Mouse (Mus musculus) hindbrain, embryonic 11.5 days (tissue): Measurements from ENCODE around the gene Rab8b. TPM values are rescaled to one million over a fixed set of nuclear protein-coding genes. Genes with fewer than 3 reads are reported as not detected.
A peak's percentile ranks its signal among the peaks of the same experiment; 100 is the strongest.

ENCODE experiments used
- ATAC-seq: fragments of 200-750 bp; cut with Nextera tagmentation; 2 replicates; pipeline ENCODE4 v1.8.0; 2017; ENCODE audit warnings: mild to moderate bottlenecking, moderate TSS enrichment, moderate library complexity; ENCODE audit not compliant: low FRiP score
- DNase-seq: peaks from one replicate; pipeline ENCODE4 v3.0.0-alpha.2; 2015; ENCODE audit warnings: low spot score
- H3K27ac ChIP-seq: fragments of 300-500 bp; sonication (generic); 2 replicates; pipeline ENCODE4 v1.5.1; 2014; ENCODE audit warnings: mild to moderate bottlenecking, low read depth, low read length
- H3K27me3 ChIP-seq: fragments of 300-500 bp; sonication (generic); 2 replicates; pipeline ENCODE4 v1.6.1; 2014; ENCODE audit warnings: mild to moderate bottlenecking, low read length, moderate library complexity, mixed read lengths; ENCODE audit not compliant: control insufficient read depth, insufficient read depth
- H3K36me3 ChIP-seq: fragments of 300-500 bp; sonication (generic); 2 replicates; pipeline ENCODE4 v1.6.1; 2014; ENCODE audit warnings: mild to moderate bottlenecking, low read length, moderate library complexity, mixed read lengths; ENCODE audit not compliant: control insufficient read depth, insufficient read depth
- H3K4me1 ChIP-seq: fragments of 300-500 bp; sonication (generic); replicated peaks from 2 replicates; pipeline ENCODE4 v1.6.1; 2014; ENCODE audit warnings: low read length, mixed read lengths; ENCODE audit not compliant: control insufficient read depth, insufficient read depth
- H3K4me2 ChIP-seq: fragments of 300-500 bp; sonication (generic); replicated peaks from 2 replicates; pipeline ENCODE4 v1.6.1; 2014; ENCODE audit warnings: mild to moderate bottlenecking, low read depth, low read length
- H3K4me3 ChIP-seq: fragments of 300-500 bp; sonication (generic); 2 replicates; pipeline ENCODE4 v1.5.1; 2014; ENCODE audit warnings: low read depth, low read length
- H3K9ac ChIP-seq: fragments of 300-500 bp; sonication (generic); 2 replicates; pipeline ENCODE4 v1.6.1; 2014; ENCODE audit warnings: low read depth, low read length
- H3K9me3 ChIP-seq: fragments of 300-500 bp; sonication (generic); 2 replicates; pipeline ENCODE4 v1.6.1; 2016; ENCODE audit warnings: low read length; ENCODE audit not compliant: control insufficient read depth
- WGBS: fragments of 180-500 bp; shearing (Covaris S2); extraction: QIAGEN DNeasy Blood & Tissue Kit; methylation state at CpG from one replicate; pipeline ENCODE4 v1.1.7; 2014; 5-methylcytosine and 5-hydroxymethylcytosine counted together
- polyA plus RNA-seq: library from polyadenylated mRNA; unstranded; fragments of >200 nt; fragmentation: Nextera tagmentation; extraction: Ambion mirVana; gene quantifications from 2 replicates; pipeline ENCODE4 v1.2.1, GENCODE M21; 2014

Rab8b gene
- polyA plus RNA-seq, 1 experiment from 2014 or later, result 34.3 TPM

- peak overlapping the region; percentile 49 for H3K4me2 ChIP-seq
- no peaks in the 10 kb centered on the region for H3K4me1 ChIP-seq
- H3K27ac ChIP-seq, result peak overlapping the region; percentile 94
- ATAC-seq (no peak), DNase-seq (no peak)
- H3K9ac ChIP-seq, result peak overlapping the region; percentile 90
- no peaks in the 10 kb centered on the region for H3K9me3 ChIP-seq
- peaks cover 2% of the 10 kb centered on the region; the same call in 1 of the 2 replicates for H3K36me3 ChIP-seq
- H3K27me3 ChIP-seq, result no peaks in the 10 kb centered on the region
- WGBS, result 26% methylated on average over 4 of the region's 4 CpGs
- H3K4me3 ChIP-seq, result peak overlapping the region; percentile 91
These were observed 25.7 kb upstream of the Rab8b start for GRCm38 (mm10) chr9:66945161-66945560.

- peak; percentile 83 for DNase-seq
- Histone ChIP-seq H3K9ac (no peak overlapping the region), H3K4me1 (no peaks in the 10 kb centered on the region), H3K27ac (no peak overlapping the region), H3K4me3 (no peak overlapping the region), H3K36me3 (no peaks in the 10 kb centered on the region), H3K27me3 (no peaks in the 10 kb centered on the region), H3K9me3 (no peaks in the 10 kb centered on the region), H3K4me2 (no peak overlapping the region)
- no peak for ATAC-seq
- WGBS, result 9% methylated on average over 4 of the region's 4 CpGs
These were observed 19.3 kb upstream of the Rab8b start for GRCm38 (mm10) chr9:66938836-66939235.

- H3K4me3 ChIP-seq, result no peak overlapping the region
- DNase-seq (no peak), ATAC-seq (no peak)
- no peaks in the 10 kb centered on the region for H3K9me3 ChIP-seq
- no peak overlapping the region for H3K4me2 ChIP-seq
- 84% methylated on average over 8 of the region's 8 CpGs for WGBS
- H3K27ac ChIP-seq, result no peak overlapping the region
- peaks cover 4% of the 10 kb centered on the region; the same call in 1 of the 2 replicates for H3K4me1 ChIP-seq
- no peaks in the 10 kb centered on the region for H3K27me3 ChIP-seq
- no peak overlapping the region for H3K9ac ChIP-seq
- no peaks in the 10 kb centered on the region for H3K36me3 ChIP-seq
These were observed 18.0 kb upstream of the Rab8b start for GRCm38 (mm10) chr9:66937507-66937906.

- Histone ChIP-seq H3K4me2 (no peak overlapping the region), H3K4me3 (no peak overlapping the region), H3K27me3 (no peaks in the 10 kb centered on the region), H3K27ac (peak overlapping the region; percentile 63), H3K36me3 (no peaks in the 10 kb centered on the region), H3K9ac (peak overlapping the region; percentile 3; the same call in 1 of the 2 replicates), H3K9me3 (no peaks in the 10 kb centered on the region), H3K4me1 (peaks cover 4% of the 10 kb centered on the region; the same call in 1 of the 2 replicates)
- WGBS, result 53% methylated on average over 19 of the region's 19 CpGs
- DNase-seq (peak; percentile 40), ATAC-seq (peak; percentile 53; the same call in 1 of the 2 replicates)
These were observed 14.7 kb upstream of the Rab8b start for GRCm38 (mm10) chr9:66933869-66934808.

GRCm38 (mm10) chr9:66930351-66930750 is 10.9 kb upstream of the Rab8b start:
- H3K4me3 ChIP-seq, result no peak overlapping the region
- no peaks in the 10 kb centered on the region for H3K36me3 ChIP-seq
- no peak overlapping the region for H3K27ac ChIP-seq
- peaks cover 4% of the 10 kb centered on the region; the same call in 1 of the 2 replicates for H3K4me1 ChIP-seq
- DNase-seq (no peak), ATAC-seq (no peak)
- no peak overlapping the region for H3K4me2 ChIP-seq
- H3K9ac ChIP-seq, result no peak overlapping the region
- H3K27me3 ChIP-seq, result no peaks in the 10 kb centered on the region
- no peaks in the 10 kb centered on the region for H3K9me3 ChIP-seq
- WGBS, result 66% methylated on average over 7 of the region's 7 CpGs

- 77% methylated on average over 8 of the region's 8 CpGs for WGBS
- H3K4me3 ChIP-seq, result no peak overlapping the region
- no peaks in the 10 kb centered on the region for H3K4me1 ChIP-seq
- no peaks in the 10 kb centered on the region for H3K9me3 ChIP-seq
- H3K27me3 ChIP-seq, result no peaks in the 10 kb centered on the region
- no peak overlapping the region for H3K27ac ChIP-seq
- H3K9ac ChIP-seq, result no peak overlapping the region
- ATAC-seq, result no peak
- no peak overlapping the region for H3K4me2 ChIP-seq
- no peak for DNase-seq
- no peaks in the 10 kb centered on the region for H3K36me3 ChIP-seq
These were observed 8.4 kb upstream of the Rab8b start for GRCm38 (mm10) chr9:66927696-66928402.

GRCm38 (mm10) chr9:66925853-66926252 is 6.4 kb upstream of the Rab8b start:
- ATAC-seq (no peak), DNase-seq (no peak)

GRCm38 (mm10) chr9:66922076-66922475 is 2.6 kb upstream of the Rab8b start:
- H3K36me3 ChIP-seq, result no peaks in the 10 kb centered on the region
- no peak for DNase-seq
- H3K9me3 ChIP-seq, result no peaks in the 10 kb centered on the region
- WGBS, result 100% methylated on average over 1 of the region's 1 CpGs
- ATAC-seq, result no peak
- no peak overlapping the region for H3K4me2 ChIP-seq
- H3K4me3 ChIP-seq, result no peak overlapping the region
- no peaks in the 10 kb centered on the region for H3K27me3 ChIP-seq
- no peak overlapping the region for H3K9ac ChIP-seq
- H3K27ac ChIP-seq, result no peak overlapping the region
- H3K4me1 ChIP-seq, result 0 out of 2 replicates have a peak, but pooled peaks cover 2% of the 10 kb centered on the region

More at GRCm38 (mm10) chr9:66925853-66926252, 6.4 kb upstream of the Rab8b start:
- no peaks in the 10 kb centered on the region for H3K27me3 ChIP-seq
- H3K36me3 ChIP-seq, result no peaks in the 10 kb centered on the region
- H3K9me3 ChIP-seq, result no peaks in the 10 kb centered on the region
- H3K27ac ChIP-seq, result no peak overlapping the region
- no peak overlapping the region for H3K9ac ChIP-seq
- H3K4me3 ChIP-seq, result no peak overlapping the region
- H3K4me1 ChIP-seq, result no peaks in the 10 kb centered on the region
- WGBS, result 78% methylated on average over 3 of the region's 3 CpGs
- no peak overlapping the region for H3K4me2 ChIP-seq
